Mouse (Mus musculus) embryonic fibroblast, embryonic 13.5 days (primary cell): ENCODE measurements around the gene 9130008F23Rik.

Experiments
- CTCF ChIP-seq: IDR thresholded peaks from 2 replicates; pipeline ENCODE4 v1.5.1; 2011; ENCODE audit warnings: mild to moderate bottlenecking, control low read depth, low read length, moderate library complexity, borderline replicate concordance; ENCODE audit not compliant: insufficient read depth
- POLR2A ChIP-seq: IDR thresholded peaks from 2 replicates; pipeline ENCODE4 v1.6.1; 2011; ENCODE audit warnings: low read depth, mild to moderate bottlenecking, control low read depth, low read length, moderate library complexity

GRCm38 (mm10) chr17:40874701-40875100 lies 5.7 kb downstream of the 9130008F23Rik start:
- TF ChIP-seq CTCF (no peak), POLR2A (no peak)
